28 mouse cellular contexts compared by ENCODE assay signal in genomic region chr2:181245031-181245430, GRCm38 (mm10). TPM values are rescaled to one million over a fixed set of nuclear protein-coding genes. Genes with fewer than 3 reads are reported as not detected.
DNase-seq lines count a peak whose midpoint lies in the region; ATAC-seq and TF ChIP-seq lines count a peak whose summit lies in the region.
"Had no signal": no experiment of that assay in that cellular context is flagged by ENCODE, and none has a peak within 500 bp of the region (broad histone marks: within the 10 kb centered on the region; RNA-seq: fewer than 3 reads in every experiment).

No protein-coding gene starts in this region.

- no peaks in the 10 kb centered on the region; the same call in 1 of the 2 replicates for H3K36me3 ChIP-seq in intestine, embryonic 14.5 days (ENCODE audit: control insufficient read depth, insufficient read depth, low read length)
- no peaks in the 10 kb centered on the region for H3K36me3 ChIP-seq in intestine, embryonic 16.5 days (ENCODE audit: control insufficient read depth, insufficient read depth, low read length)
- H3K36me3 ChIP-seq in liver, adult 2 months (ENCODE audit: control insufficient read depth, insufficient read depth, low read length) = peaks cover 1% of the 10 kb centered on the region; the same call in 1 of the 2 replicates
- H3K36me3 ChIP-seq in liver, embryonic 11.5 days (ENCODE audit: control insufficient read depth, insufficient read depth, low read length) = no peaks in the 10 kb centered on the region
- H3K36me3 ChIP-seq in MEL (ENCODE audit: control insufficient read depth in 1 of 2, insufficient read depth in 2 of 2, low read length in 2 of 2) = peaks cover 0 to 17% of the 10 kb centered on the region in 2 experiments; a peak in 2 of 4 replicates
- H3K36me3 ChIP-seq in midbrain, embryonic 10.5 days = no peaks in the 10 kb centered on the region
- H3K36me3 ChIP-seq: embryonic facial prominence, embryonic 12.5 days; hindbrain, embryonic 12.5 days; hindbrain, embryonic 15.5 days had no signal

- 0 out of 2 replicates have a peak overlapping the region, but pooled peaks have one; percentile 7 for H3K27ac ChIP-seq in intestine, embryonic 14.5 days (ENCODE audit: low read depth)
- H3K27ac ChIP-seq in intestine, embryonic 16.5 days (ENCODE audit: low read length) = no peak overlapping the region
- no peak overlapping the region for H3K27ac ChIP-seq in liver, adult 2 months (replicated peaks; ENCODE audit: insufficient read depth, low read depth, low read length)
- no peak overlapping the region for H3K27ac ChIP-seq in liver, embryonic 11.5 days (ENCODE audit: low read depth, low read length)
- H3K27ac ChIP-seq in MEL (ENCODE audit: control insufficient read depth, low read depth, low read length) = no peak overlapping the region
- no peak overlapping the region for H3K27ac ChIP-seq in midbrain, embryonic 10.5 days (replicated peaks)
- H3K27ac ChIP-seq: embryonic facial prominence, embryonic 12.5 days; embryonic facial prominence, embryonic 15.5 days; hindbrain, embryonic 12.5 days; hindbrain, embryonic 15.5 days had no signal

- TF ChIP-seq POLR2A in liver, adult 2 months (IDR thresholded peaks at IDR 0.05; ENCODE audit: extremely low read depth, insufficient read depth, low read length) = no peak
- TF ChIP-seq POLR2A in MEL (IDR thresholded peaks at IDR 0.05; ENCODE audit: control insufficient read depth in 1 of 2, insufficient read depth in 1 of 2, low read depth in 1 of 2, low read length in 2 of 2, poor library complexity in 1 of 2) = no peak

- ATAC-seq in intestine, embryonic 14.5 days (replicated peaks; ENCODE audit: low FRiP score, low TSS enrichment, low read depth) = no peak
- ATAC-seq in intestine, embryonic 16.5 days = no peak
- no peak for ATAC-seq in liver, embryonic 11.5 days (replicated peaks; ENCODE audit: low FRiP score)
- ATAC-seq: forebrain, embryonic 14.5 days had no signal

- TF ChIP-seq CTCF in liver, adult 2 months (IDR thresholded peaks at IDR 0.05; ENCODE audit: low read depth, low read length) = no peak
- no peak for TF ChIP-seq CTCF in MEL (IDR thresholded peaks at IDR 0.05 in 2 of 3, conservative IDR thresholded peaks at IDR 0.05 in 1 of 3; ENCODE audit: control insufficient read depth in 1 of 3, insufficient read depth in 1 of 3, low read depth in 2 of 3, low read length in 3 of 3, poor library complexity in 1 of 3, severe bottlenecking in 1 of 3)

- 25% methylated on average over 2 of the region's 2 CpGs for WGBS in intestine, embryonic 14.5 days
- 27% methylated on average over 2 of the region's 2 CpGs for WGBS in intestine, embryonic 16.5 days
- WGBS in liver, adult 2 months = 26% methylated on average over 2 of the region's 2 CpGs
- WGBS in liver, embryonic 11.5 days = 35% methylated on average over 2 of the region's 2 CpGs
- 38% methylated on average over 2 of the region's 2 CpGs for WGBS in midbrain, embryonic 10.5 days

- H3K4me1 ChIP-seq in intestine, embryonic 14.5 days (replicated peaks; ENCODE audit: control insufficient read depth, insufficient read depth, low read length) = peaks cover 15% of the 10 kb centered on the region; the same call in 1 of the 2 replicates
- peaks cover 15% of the 10 kb centered on the region; the same call in 1 of the 2 replicates for H3K4me1 ChIP-seq in intestine, embryonic 16.5 days (ENCODE audit: control insufficient read depth, insufficient read depth, low read length)
- H3K4me1 ChIP-seq in liver, adult 2 months (ENCODE audit: control insufficient read depth, insufficient read depth, low read length) = peaks cover 40% of the 10 kb centered on the region
- peaks cover 9% of the 10 kb centered on the region for H3K4me1 ChIP-seq in liver, embryonic 11.5 days (replicated peaks; ENCODE audit: control insufficient read depth, insufficient read depth, low read length)
- H3K4me1 ChIP-seq in MEL (ENCODE audit: control insufficient read depth in 1 of 2, insufficient read depth in 2 of 2, low read length in 2 of 2) = peaks cover 2 to 15% of the 10 kb centered on the region in 2 experiments
- H3K4me1 ChIP-seq in midbrain, embryonic 10.5 days = peaks cover 16% of the 10 kb centered on the region
- H3K4me1 ChIP-seq: hindbrain, embryonic 15.5 days had no signal

- no peak for TF ChIP-seq EP300 in MEL (IDR thresholded peaks at IDR 0.05; ENCODE audit: low read depth in 1 of 2, low read length in 2 of 2)

- no peak overlapping the region for H3K4me3 ChIP-seq in intestine, embryonic 14.5 days (ENCODE audit: low read depth, low read length)
- no peak overlapping the region for H3K4me3 ChIP-seq in intestine, embryonic 16.5 days (ENCODE audit: low read length)
- H3K4me3 ChIP-seq in liver, adult 2 months (ENCODE audit: insufficient read depth, low read depth, low read length) = no peak overlapping the region
- H3K4me3 ChIP-seq in liver, embryonic 11.5 days (ENCODE audit: low read depth, low read length) = no peak overlapping the region
- H3K4me3 ChIP-seq in MEL (ENCODE audit: control insufficient read depth in 1 of 2, insufficient read depth in 1 of 2, low read depth in 2 of 2, low read length in 2 of 2) = no peak overlapping the region
- no peak overlapping the region for H3K4me3 ChIP-seq in midbrain, embryonic 10.5 days
- H3K4me3 ChIP-seq: embryonic facial prominence, embryonic 12.5 days; embryonic facial prominence, embryonic 15.5 days; hindbrain, embryonic 12.5 days; hindbrain, embryonic 15.5 days had no signal

- TF ChIP-seq RAD21 in MEL (IDR thresholded peaks at IDR 0.05; ENCODE audit: low read depth, low read length) = no peak

- H3K9ac ChIP-seq in intestine, embryonic 14.5 days (ENCODE audit: low read length) = no peak overlapping the region
- no peak overlapping the region for H3K9ac ChIP-seq in intestine, embryonic 16.5 days (ENCODE audit: low read depth, low read length)
- no peak overlapping the region for H3K9ac ChIP-seq in liver, adult 2 months (ENCODE audit: low read depth, low read length)
- H3K9ac ChIP-seq in liver, embryonic 11.5 days (ENCODE audit: low read depth, low read length) = no peak overlapping the region
- H3K9ac ChIP-seq in MEL (ENCODE audit: control insufficient read depth, low read depth, low read length, poor library complexity, severe bottlenecking) = no peak overlapping the region
- H3K9ac ChIP-seq: embryonic facial prominence, embryonic 12.5 days; embryonic facial prominence, embryonic 15.5 days; hindbrain, embryonic 12.5 days; hindbrain, embryonic 15.5 days had no signal

- H3K4me2 ChIP-seq in intestine, embryonic 14.5 days (ENCODE audit: low read length) = no peak overlapping the region
- H3K4me2 ChIP-seq in intestine, embryonic 16.5 days (ENCODE audit: low read depth, low read length) = no peak overlapping the region
- H3K4me2 ChIP-seq in liver, embryonic 11.5 days = no peak overlapping the region
- H3K4me2 ChIP-seq: embryonic facial prominence, embryonic 12.5 days; embryonic facial prominence, embryonic 15.5 days; heart, embryonic 11.5 days; hindbrain, embryonic 12.5 days; hindbrain, embryonic 15.5 days had no signal

- no peak for DNase-seq in intestine, embryonic 14.5 days (ENCODE audit: low spot score)
- peak; percentile 86 for DNase-seq in liver, adult 2 months (ENCODE audit: extremely low read depth, low read depth, low spot score)
- DNase-seq in liver, embryonic 11.5 days (ENCODE audit: low spot score) = no peak
- DNase-seq in MEL (ENCODE audit: low read depth, low spot score) = no peak
- peak; percentile 38 for DNase-seq in yolk sac, embryonic 10.5 days (ENCODE audit: low spot score)
- no peak for DNase-seq in midbrain, embryonic 10.5 days (ENCODE audit: low spot score)
- DNase-seq: adrenal gland, postnatal 10 days; adrenal gland, postnatal 36 days; B cell, adult 2 months; cerebellum, adult 18-20 months; cerebellum, adult 9-10 months; cerebellum, postnatal 14 days; gastrocnemius, postnatal 25 days had no signal

- H3K79me2 ChIP-seq in liver, adult 2 months (ENCODE audit: control insufficient read depth, insufficient read depth, low read length) = peaks cover 18% of the 10 kb centered on the region
- peaks cover 7% of the 10 kb centered on the region; the same call in 1 of the 2 replicates for H3K79me2 ChIP-seq in MEL (ENCODE audit: control insufficient read depth, insufficient read depth, low read length, poor library complexity)

- no peaks in the 10 kb centered on the region for H3K27me3 ChIP-seq in intestine, embryonic 14.5 days (replicated peaks; ENCODE audit: control insufficient read depth, insufficient read depth, low read length)
- no peaks in the 10 kb centered on the region for H3K27me3 ChIP-seq in intestine, embryonic 16.5 days (replicated peaks; ENCODE audit: control insufficient read depth, insufficient read depth, low read length)
- H3K27me3 ChIP-seq in liver, adult 2 months (ENCODE audit: control insufficient read depth, insufficient read depth, low read length) = no peaks in the 10 kb centered on the region
- no peaks in the 10 kb centered on the region for H3K27me3 ChIP-seq in liver, embryonic 11.5 days (replicated peaks; ENCODE audit: control insufficient read depth, insufficient read depth, low read length)
- H3K27me3 ChIP-seq in MEL (ENCODE audit: control insufficient read depth in 1 of 2, insufficient read depth in 2 of 2, low read length in 2 of 2) = no peaks in the 10 kb centered on the region
- H3K27me3 ChIP-seq in midbrain, embryonic 10.5 days (ENCODE audit: low read depth, poor library complexity, severe bottlenecking) = no peaks in the 10 kb centered on the region
- H3K27me3 ChIP-seq: embryonic facial prominence, embryonic 12.5 days; embryonic facial prominence, embryonic 15.5 days; hindbrain, embryonic 12.5 days; hindbrain, embryonic 15.5 days had no signal

- no peaks in the 10 kb centered on the region for H3K9me3 ChIP-seq in intestine, embryonic 14.5 days (ENCODE audit: control insufficient read depth, low read length)
- no peaks in the 10 kb centered on the region for H3K9me3 ChIP-seq in intestine, embryonic 16.5 days (ENCODE audit: control insufficient read depth, low read length)
- no peaks in the 10 kb centered on the region for H3K9me3 ChIP-seq in liver, embryonic 11.5 days (ENCODE audit: control insufficient read depth, low read length)
- H3K9me3 ChIP-seq in MEL (replicated peaks; ENCODE audit: insufficient read depth, low read length) = no peaks in the 10 kb centered on the region
- H3K9me3 ChIP-seq in midbrain, embryonic 10.5 days (replicated peaks) = no peaks in the 10 kb centered on the region
- H3K9me3 ChIP-seq: embryonic facial prominence, embryonic 12.5 days; embryonic facial prominence, embryonic 15.5 days; hindbrain, embryonic 12.5 days; hindbrain, embryonic 15.5 days had no signal

RNA-seq across cellular contexts. Expression of gene Helz2, which starts 3.2 kb away (rescaled TPM):
- polyA plus RNA-seq in intestine, embryonic 14.5 days (2014; fragmentation: Nextera tagmentation; extraction: Ambion mirVana) = 2.6 and 2.8 TPM in 2 replicates
- polyA plus RNA-seq in intestine, embryonic 16.5 days (2015; fragmentation: Nextera tagmentation; extraction: Ambion mirVana) = 2.2 and 3.7 TPM in 2 replicates
- total RNA-seq in liver, adult 2 months (2014; rRNA removed) = 20.3 and 28.9 TPM in 2 replicates
- polyA plus RNA-seq in liver, adult 2 months (2012; rRNA removed) = 39.6 and 65.9 TPM in 2 replicates
- 2.4 and 2.6 TPM in 2 replicates for polyA plus RNA-seq in liver, embryonic 11.5 days (2014; fragmentation: Nextera tagmentation; extraction: Ambion mirVana)
- 6.2 and 6.3 TPM in 2 replicates for total RNA-seq in MEL (2012; rRNA removed)
- polyA plus RNA-seq in MEL (2012; ENCODE audit: insufficient read depth in 1 of 2, insufficient read length in 2 of 2, low read depth in 1 of 2, low replicate concordance in 2 of 2, missing spikeins in 1 of 2) = 10 to 100 TPM in 1 of 2 experiments, not detected in 1; 12.0 TPM
- polyA plus RNA-seq in midbrain, embryonic 10.5 days (2016; fragmentation: Nextera tagmentation; extraction: Ambion mirVana) = 0.62 and 0.78 TPM in 2 replicates

RNA-seq across cellular contexts. Expression of gene Fndc11, which starts 25.2 kb away (rescaled TPM):
- polyA plus RNA-seq in intestine, embryonic 14.5 days (2014; fragmentation: Nextera tagmentation; extraction: Ambion mirVana) = not detected in 2 replicates
- 0.18 TPM in 1 of 2 replicates, not detected in the other for polyA plus RNA-seq in intestine, embryonic 16.5 days (2015; fragmentation: Nextera tagmentation; extraction: Ambion mirVana)
- total RNA-seq in liver, adult 2 months (2014; rRNA removed) = not detected in 2 replicates
- polyA plus RNA-seq in liver, adult 2 months (2012; rRNA removed) = 0.10 and 0.12 TPM in 2 replicates
- 0.34 TPM in 1 of 2 replicates, not detected in the other for polyA plus RNA-seq in liver, embryonic 11.5 days (2014; fragmentation: Nextera tagmentation; extraction: Ambion mirVana)
- total RNA-seq in MEL (2012; rRNA removed) = not detected in 2 replicates
- polyA plus RNA-seq in MEL (2012; ENCODE audit: insufficient read depth in 1 of 2, insufficient read length in 2 of 2, low read depth in 1 of 2, low replicate concordance in 2 of 2, missing spikeins in 1 of 2) = not detected
- polyA plus RNA-seq in midbrain, embryonic 10.5 days (2016; fragmentation: Nextera tagmentation; extraction: Ambion mirVana) = 0.10 and 0.15 TPM in 2 replicates
- total RNA-seq: adrenal gland, postnatal 36 days; gastrocnemius, adult 8-10 months; gastrocnemius, postnatal 25 days; heart, adult 8-10 months; heart, postnatal 25 days; hematopoietic stem cell, adult 5-6 weeks had no signal
- polyA plus RNA-seq: forebrain, embryonic 11.5 days; heart, embryonic 14.5 days; heart, postnatal 0 days had no signal

RNA-seq across cellular contexts. Expression of gene Srms, which starts 32.0 kb away (rescaled TPM):
- polyA plus RNA-seq in intestine, embryonic 14.5 days (2014; fragmentation: Nextera tagmentation; extraction: Ambion mirVana) = 0.09 TPM in 1 of 2 replicates, not detected in the other
- polyA plus RNA-seq in intestine, embryonic 16.5 days (2015; fragmentation: Nextera tagmentation; extraction: Ambion mirVana) = 0.10 and 0.20 TPM in 2 replicates
- total RNA-seq in liver, adult 2 months (2014; rRNA removed) = 0.28 and 0.54 TPM in 2 replicates
- polyA plus RNA-seq in liver, adult 2 months (2012; rRNA removed) = 1.3 and 1.7 TPM in 2 replicates
- polyA plus RNA-seq in liver, embryonic 11.5 days (2014; fragmentation: Nextera tagmentation; extraction: Ambion mirVana) = 0.23 TPM in 1 of 2 replicates, not detected in the other
- not detected in 2 replicates for total RNA-seq in MEL (2012; rRNA removed)
- under 1 TPM in 1 of 2 experiments, not detected in 1; 0.04 TPM for polyA plus RNA-seq in MEL (2012; ENCODE audit: insufficient read depth in 1 of 2, insufficient read length in 2 of 2, low read depth in 1 of 2, low replicate concordance in 2 of 2, missing spikeins in 1 of 2)
- 0.10 and 0.20 TPM in 2 replicates for polyA plus RNA-seq in midbrain, embryonic 10.5 days (2016; fragmentation: Nextera tagmentation; extraction: Ambion mirVana)
- total RNA-seq: hematopoietic stem cell, adult 5-6 weeks had no signal

RNA-seq across cellular contexts. Expression of gene Ptk6, which starts 42.4 kb away (rescaled TPM):
- polyA plus RNA-seq in intestine, embryonic 14.5 days (2014; fragmentation: Nextera tagmentation; extraction: Ambion mirVana) = not detected in 2 replicates
- 0.45 and 0.70 TPM in 2 replicates for polyA plus RNA-seq in intestine, embryonic 16.5 days (2015; fragmentation: Nextera tagmentation; extraction: Ambion mirVana)
- total RNA-seq in liver, adult 2 months (2014; rRNA removed) = 1.1 and 2.5 TPM in 2 replicates
- 0.81 and 0.83 TPM in 2 replicates for polyA plus RNA-seq in liver, adult 2 months (2012; rRNA removed)
- polyA plus RNA-seq in liver, embryonic 11.5 days (2014; fragmentation: Nextera tagmentation; extraction: Ambion mirVana) = not detected in 2 replicates
- not detected in 2 replicates for total RNA-seq in MEL (2012; rRNA removed)
- not detected for polyA plus RNA-seq in MEL (2012; ENCODE audit: insufficient read depth in 1 of 2, insufficient read length in 2 of 2, low read depth in 1 of 2, low replicate concordance in 2 of 2, missing spikeins in 1 of 2)
- 0.07 TPM in 1 of 2 replicates, not detected in the other for polyA plus RNA-seq in midbrain, embryonic 10.5 days (2016; fragmentation: Nextera tagmentation; extraction: Ambion mirVana)
- total RNA-seq: adrenal gland, adult 18-20 months; adrenal gland, postnatal 36 days; gastrocnemius, adult 8-10 months; gastrocnemius, postnatal 25 days; heart, adult 8-10 months; heart, postnatal 25 days; hematopoietic stem cell, adult 5-6 weeks had no signal
- polyA plus RNA-seq: embryonic facial prominence, embryonic 12.5 days; forebrain, embryonic 11.5 days; forebrain, embryonic 14.5 days; heart, embryonic 11.5 days; heart, embryonic 14.5 days; heart, postnatal 0 days; hindbrain, embryonic 12.5 days; hindbrain, embryonic 15.5 days had no signal

RNA-seq across cellular contexts. Expression of gene Gmeb2, which starts 42.8 kb away (rescaled TPM):
- polyA plus RNA-seq in intestine, embryonic 14.5 days (2014; fragmentation: Nextera tagmentation; extraction: Ambion mirVana) = 16.4 and 16.6 TPM in 2 replicates
- 11.7 and 12.9 TPM in 2 replicates for polyA plus RNA-seq in intestine, embryonic 16.5 days (2015; fragmentation: Nextera tagmentation; extraction: Ambion mirVana)
- total RNA-seq in liver, adult 2 months (2014; rRNA removed) = 7.4 and 8.8 TPM in 2 replicates
- polyA plus RNA-seq in liver, adult 2 months (2012; rRNA removed) = 10.7 and 16.1 TPM in 2 replicates
- polyA plus RNA-seq in liver, embryonic 11.5 days (2014; fragmentation: Nextera tagmentation; extraction: Ambion mirVana) = 14.7 and 16.4 TPM in 2 replicates
- total RNA-seq in MEL (2012; rRNA removed) = 8.2 and 8.3 TPM in 2 replicates
- 10 to 100 TPM in 1 of 2 experiments, not detected in 1; 16.9 TPM for polyA plus RNA-seq in MEL (2012; ENCODE audit: insufficient read depth in 1 of 2, insufficient read length in 2 of 2, low read depth in 1 of 2, low replicate concordance in 2 of 2, missing spikeins in 1 of 2)
- 18.1 and 21.8 TPM in 2 replicates for polyA plus RNA-seq in midbrain, embryonic 10.5 days (2016; fragmentation: Nextera tagmentation; extraction: Ambion mirVana)

Comparison
In these comparisons a context has a peak if more than half of its experiments do, and no peak if none do; other contexts are left out.
1. DNase-seq: peak in liver, adult 2 months (single experiment) and yolk sac, embryonic 10.5 days (single experiment); none in intestine, embryonic 14.5 days (single experiment), liver, embryonic 11.5 days (single experiment), MEL (single experiment) and midbrain, embryonic 10.5 days (single experiment).